Mouse (Mus musculus) lung, postnatal 0 days (tissue): ENCODE data around the gene Foxj1.

Source experiments
- CTCF ChIP-seq: IDR thresholded peaks from 2 replicates; pipeline ENCODE4 v1.5.1; 2016; ENCODE audit warnings: antibody characterized with exemption, mild to moderate bottlenecking
- EP300 ChIP-seq: IDR thresholded peaks from 2 replicates; pipeline ENCODE4 v1.6.1; 2016; ENCODE audit warnings: antibody characterized with exemption, mild to moderate bottlenecking, control low read depth

GRCm38 (mm10) chr11:116380767-116381166, 45.6 kb upstream of the Foxj1 start:
- TF ChIP-seq EP300 (no peak), CTCF (no peak)
